Mouse (Mus musculus): ENCODE measurements at regions not wholly inside any gene's neighbourhood (a gene's known extent, or its start where the extent isn't known, plus 50 kb on each side); places are given as distances from the start of the nearest gene placed in this dataset.
A peak's percentile ranks its signal among the peaks of the same experiment; 100 is the strongest.

- no peak for DNase-seq (ENCODE audit: low spot score)
Observed at GRCm38 (mm10) chr1:43633246-43633645, 97.2 kb upstream of the 1500015O10Rik start.

DNA sequence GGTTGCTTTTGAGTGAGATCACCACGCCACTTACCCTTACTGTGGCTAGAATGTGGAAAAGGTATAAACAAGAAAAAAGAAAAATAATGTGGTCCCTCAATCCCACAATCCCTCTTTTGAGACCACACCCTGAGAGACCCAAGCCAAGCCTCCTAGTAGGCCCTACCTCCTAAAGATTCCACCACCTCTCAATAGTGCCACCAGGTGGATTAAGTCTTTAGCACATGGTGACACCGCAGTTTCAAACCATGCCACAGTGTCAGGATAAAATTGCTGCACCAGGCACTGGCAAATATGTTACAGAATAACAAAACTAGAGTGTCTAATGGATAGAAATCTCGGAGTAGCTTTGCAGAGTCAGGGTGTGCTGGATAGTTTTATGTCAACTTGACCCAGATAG is 94.7 kb upstream of the 1500015O10Rik start:
- DNase-seq (ENCODE audit: low spot score) = peak; percentile 43

GRCm38 (mm10) chr1:43637956-43638355 is 92.4 kb upstream of the 1500015O10Rik start:
- no peak for DNase-seq (ENCODE audit: low spot score)

DNA sequence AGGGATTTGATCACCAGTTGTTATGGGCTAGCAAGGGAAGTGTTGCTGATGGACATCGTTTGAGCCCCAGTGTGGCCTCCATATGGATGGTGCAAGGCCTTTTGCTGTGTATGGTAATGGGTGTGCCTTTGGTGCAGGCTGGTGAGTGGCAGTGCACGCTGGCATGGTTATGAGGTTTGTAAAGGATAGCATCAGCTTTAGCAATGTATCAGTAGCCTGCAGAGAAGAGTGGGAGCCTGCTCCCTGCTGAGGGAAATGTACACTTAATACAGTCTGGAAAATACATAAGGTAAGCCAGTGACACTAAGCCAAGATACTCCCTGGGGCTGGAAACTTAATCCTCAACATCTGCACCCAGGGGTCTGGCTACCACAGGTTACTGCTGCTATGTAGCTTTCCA is 58.4 kb upstream of the 1500015O10Rik start:
- no peak for DNase-seq (ENCODE audit: low spot score)
